Mouse (Mus musculus): Measurements from ENCODE around the gene Serinc5. TPM values are rescaled to one million over a fixed set of nuclear protein-coding genes. Genes with fewer than 3 reads are reported as not detected.

Gene Serinc5
- polyA plus RNA-seq, 1 experiment from 2014 or later: 12.7 TPM

DNA sequence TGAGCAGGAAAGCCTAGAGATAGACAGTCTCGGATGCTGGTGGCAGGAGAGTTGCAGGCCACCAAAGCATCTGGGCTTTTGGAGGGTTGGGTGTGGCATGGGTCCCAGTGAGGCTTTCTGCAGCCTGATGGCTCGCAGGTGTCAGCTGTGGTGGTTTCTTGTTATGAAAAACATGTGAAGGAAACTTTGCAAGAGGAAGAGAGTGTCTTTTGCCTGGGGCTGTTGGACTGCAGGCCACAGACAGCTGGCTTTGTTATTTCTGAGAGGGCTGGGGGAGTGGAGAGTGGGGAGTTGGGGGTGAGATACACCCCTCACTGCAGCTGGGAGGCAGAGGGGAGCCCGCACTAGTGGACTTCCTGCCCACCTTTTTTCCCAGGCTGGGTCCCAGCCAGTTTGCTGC, 127.9 kb downstream of the Serinc5 start:
- Histone ChIP-seq H3K9ac (replicated peaks) (no peak overlapping the region), H3K9me3 (no peaks in the 10 kb centered on the region), H3K36me3 (no peaks in the 10 kb centered on the region), H3K4me2 (replicated peaks) (no peak overlapping the region), H3K4me3 (no peak overlapping the region), H3K27ac (replicated peaks) (no peak overlapping the region), H3K27me3 (no peaks in the 10 kb centered on the region), H3K4me1 (peaks cover 10% of the 10 kb centered on the region; the same call in 1 of the 2 replicates)
- no peak for ATAC-seq (ENCODE audit: low FRiP score, low read depth)
- 90% methylated on average over 3 of the region's 3 CpGs for WGBS

DNA sequence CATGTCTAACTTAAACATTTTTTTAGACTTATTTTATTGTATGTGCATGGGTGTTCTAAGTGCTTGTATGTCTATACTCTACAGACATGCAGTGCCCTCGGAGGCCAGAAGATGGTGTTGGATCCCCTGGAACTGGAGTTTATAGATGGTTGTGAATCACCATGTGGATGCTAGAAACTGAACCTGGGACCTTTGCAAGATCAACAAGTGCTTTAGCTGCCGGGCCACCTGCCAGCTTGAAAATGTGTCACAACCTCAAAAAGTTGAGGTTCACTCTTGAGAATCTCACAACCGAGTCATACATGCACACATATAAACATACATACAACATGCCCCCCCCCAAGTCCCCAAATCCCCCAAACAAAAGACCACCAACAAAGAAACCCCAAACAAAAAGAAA, 129.0 kb downstream of the Serinc5 start:
- 87% methylated on average over 3 of the region's 3 CpGs for WGBS
- Histone ChIP-seq H3K27ac (replicated peaks) (no peak overlapping the region), H3K4me1 (peaks cover 10% of the 10 kb centered on the region; the same call in 1 of the 2 replicates), H3K9me3 (no peaks in the 10 kb centered on the region), H3K9ac (replicated peaks) (no peak overlapping the region), H3K27me3 (no peaks in the 10 kb centered on the region), H3K36me3 (no peaks in the 10 kb centered on the region), H3K4me3 (no peak overlapping the region), H3K4me2 (replicated peaks) (no peak overlapping the region)
- no peak for ATAC-seq (ENCODE audit: low FRiP score, low read depth)

DNA sequence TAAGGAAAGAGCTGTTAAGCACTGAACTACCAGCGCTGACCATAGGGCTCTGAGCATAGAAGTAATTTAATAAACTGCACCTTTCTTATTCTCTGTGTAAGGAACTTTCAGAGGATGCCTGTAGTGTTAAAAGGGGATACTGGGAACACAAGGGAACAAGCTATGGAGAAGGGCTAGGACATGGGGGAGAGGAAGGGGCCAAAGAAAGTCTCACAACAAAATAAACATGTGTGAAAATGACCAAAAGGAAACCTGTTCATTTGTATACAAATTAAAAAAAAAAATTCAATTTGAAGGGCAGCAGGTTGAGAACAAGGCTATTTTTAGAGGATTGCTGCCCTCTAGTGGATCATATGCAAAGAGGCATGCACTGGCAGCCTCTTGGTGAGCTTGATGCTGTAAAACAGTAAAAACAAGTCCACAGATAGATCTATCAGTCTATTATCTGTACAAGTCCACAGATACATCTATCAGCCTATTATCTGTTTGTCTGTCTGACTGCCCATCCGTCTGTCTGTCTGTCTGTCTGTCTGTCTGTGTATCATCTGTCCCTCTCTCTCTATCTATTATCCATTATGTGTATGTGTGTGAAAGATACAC, 129.9 kb downstream of the Serinc5 start:
- ATAC-seq (ENCODE audit: low FRiP score, low read depth): peak; percentile 47
- Histone ChIP-seq H3K27ac (replicated peaks) (no peak overlapping the region), H3K27me3 (no peaks in the 10 kb centered on the region), H3K4me1 (peaks cover 10% of the 10 kb centered on the region; the same call in 1 of the 2 replicates), H3K36me3 (no peaks in the 10 kb centered on the region), H3K4me2 (replicated peaks) (no peak overlapping the region), H3K4me3 (no peak overlapping the region), H3K9me3 (no peaks in the 10 kb centered on the region), H3K9ac (replicated peaks) (no peak overlapping the region)
- 16% methylated on average over 2 of the region's 2 CpGs for WGBS

DNA sequence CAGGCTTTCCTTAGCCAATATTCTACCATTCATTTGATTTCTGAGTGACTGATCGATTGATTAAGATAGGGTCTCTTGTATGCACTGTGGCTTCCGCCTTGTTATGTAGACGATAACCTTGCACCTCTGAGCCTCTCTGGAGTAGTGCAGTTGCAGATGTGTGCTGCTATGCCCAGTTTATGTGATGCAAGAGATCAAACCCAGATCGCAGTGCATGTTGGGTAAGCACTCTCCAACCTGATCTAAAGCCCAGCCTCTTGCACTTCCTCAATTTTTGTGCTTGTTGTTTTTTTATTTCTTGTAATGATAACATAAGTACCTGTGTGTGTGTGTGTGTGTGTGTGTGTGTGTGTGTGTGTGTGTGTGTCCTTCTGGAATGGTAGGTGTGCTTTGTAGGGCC, 132.0 kb downstream of the Serinc5 start:
- WGBS: 87% methylated on average over 4 of the region's 4 CpGs
- Histone ChIP-seq H3K27ac (replicated peaks) (no peak overlapping the region), H3K9ac (replicated peaks) (no peak overlapping the region), H3K27me3 (no peaks in the 10 kb centered on the region), H3K4me3 (no peak overlapping the region), H3K4me2 (replicated peaks) (no peak overlapping the region), H3K36me3 (no peaks in the 10 kb centered on the region), H3K9me3 (no peaks in the 10 kb centered on the region), H3K4me1 (no peaks in the 10 kb centered on the region)
- no peak for ATAC-seq (ENCODE audit: low FRiP score, low read depth)

DNA sequence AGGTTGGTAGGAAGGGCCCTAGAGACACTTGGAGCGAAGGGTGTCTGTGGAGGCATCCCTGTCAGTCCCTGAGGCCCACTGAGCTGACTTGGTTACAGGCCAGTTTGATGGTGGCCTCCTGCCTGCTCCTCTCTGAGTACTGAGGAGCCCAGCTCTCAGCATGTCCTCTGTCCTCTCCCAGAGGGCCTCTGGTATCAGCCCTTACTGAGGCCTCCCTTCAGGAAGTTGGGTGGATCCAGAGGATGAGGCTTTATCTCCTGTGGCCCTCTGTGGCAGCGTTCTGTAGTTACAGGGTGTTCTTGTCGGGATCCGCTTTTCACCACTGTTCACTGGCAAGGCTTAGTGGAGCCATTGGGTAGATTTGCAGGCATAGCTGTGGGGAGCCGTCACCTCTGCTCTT, 132.4 kb downstream of the Serinc5 start:
- H3K4me2 ChIP-seq (replicated peaks): no peak overlapping the region
- no peaks in the 10 kb centered on the region for H3K4me1 ChIP-seq
- ATAC-seq (ENCODE audit: low FRiP score, low read depth): no peak
- H3K27ac ChIP-seq (replicated peaks): no peak overlapping the region
- WGBS: 78% methylated on average over 5 of the region's 5 CpGs
- H3K9me3 ChIP-seq: no peaks in the 10 kb centered on the region
- H3K4me3 ChIP-seq: no peak overlapping the region
- no peaks in the 10 kb centered on the region for H3K36me3 ChIP-seq
- no peak overlapping the region for H3K9ac ChIP-seq (replicated peaks)
- no peaks in the 10 kb centered on the region for H3K27me3 ChIP-seq

DNA sequence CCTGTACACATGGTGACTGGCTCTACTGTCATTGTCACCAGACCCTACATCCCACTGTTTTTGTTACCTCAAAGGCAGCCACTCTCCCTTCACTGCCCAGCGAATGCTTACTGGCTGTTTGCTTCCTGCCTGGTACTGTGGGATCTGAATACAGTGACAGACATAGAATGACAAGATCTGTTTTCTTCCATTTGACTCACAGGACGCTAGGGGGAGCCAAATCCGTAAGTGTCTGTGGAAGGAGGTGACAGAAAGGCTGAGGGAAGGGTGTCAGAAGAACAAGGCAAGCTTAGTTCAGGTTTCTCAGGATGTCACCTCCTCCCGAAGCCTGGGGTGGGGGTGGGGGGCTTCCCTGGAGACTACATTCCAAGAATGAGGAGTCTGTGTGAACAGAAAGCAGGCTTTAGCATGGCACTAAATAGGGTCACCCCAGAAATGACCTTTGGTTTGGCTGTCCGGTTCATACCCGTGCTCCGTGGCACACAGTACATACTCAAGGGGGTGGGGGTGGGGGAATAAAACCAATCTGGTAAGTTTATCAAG, 140.2 kb downstream of the Serinc5 start:
- Histone ChIP-seq H3K36me3 (no peaks in the 10 kb centered on the region), H3K27me3 (no peaks in the 10 kb centered on the region; the same call in 1 of the 2 replicates), H3K4me1 (0 out of 2 replicates have a peak, but pooled peaks cover 2% of the 10 kb centered on the region), H3K27ac (replicated peaks) (no peak overlapping the region), H3K4me2 (replicated peaks) (0 out of 2 replicates have a peak overlapping the region, but pooled peaks have one; percentile 16), H3K9me3 (no peaks in the 10 kb centered on the region), H3K9ac (replicated peaks) (no peak overlapping the region), H3K4me3 (no peak overlapping the region)
- ATAC-seq (ENCODE audit: low FRiP score, low read depth): peak; percentile 77
- WGBS: 16% methylated on average over 7 of the region's 7 CpGs

DNA sequence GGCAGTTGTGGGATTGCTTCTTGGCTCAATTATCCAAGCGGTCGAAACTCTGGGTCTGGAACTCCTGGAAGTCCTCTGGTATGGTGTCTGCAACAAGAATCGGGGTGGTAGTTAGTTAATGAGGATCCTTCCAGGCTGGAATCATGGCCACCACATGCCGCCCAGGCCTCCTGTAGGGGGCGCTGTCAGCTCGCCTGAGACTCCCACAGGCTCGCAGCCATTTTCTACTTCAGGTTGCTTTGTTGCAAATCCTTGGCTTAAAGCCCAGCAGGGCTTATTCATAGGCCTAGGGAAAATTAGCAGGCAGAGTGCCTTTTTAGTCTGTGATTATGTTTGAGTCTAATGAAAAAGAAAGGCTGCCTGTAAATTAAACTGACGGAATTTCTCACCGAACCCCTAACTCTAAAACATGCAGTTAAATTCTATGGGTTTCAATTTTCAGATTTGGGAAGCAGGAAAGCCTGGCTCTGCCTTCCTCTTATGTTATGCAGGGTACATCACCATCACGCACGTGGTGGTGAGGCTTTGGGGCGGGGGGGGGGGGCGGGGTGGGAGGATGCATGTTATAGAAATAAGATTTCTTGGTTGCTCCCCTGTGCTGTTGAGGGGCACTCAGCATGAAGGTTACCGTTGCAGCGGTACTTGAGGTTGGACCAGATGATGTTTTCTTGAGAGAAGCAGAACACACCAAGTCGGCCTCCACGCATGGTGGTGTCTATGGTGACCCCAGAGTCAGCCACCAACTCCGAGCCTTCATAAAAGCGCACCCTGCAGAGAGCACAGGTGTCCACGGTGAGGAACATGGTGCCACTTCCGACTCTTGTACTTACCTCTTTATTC, 141.1 kb downstream of the Serinc5 start:
- no peaks in the 10 kb centered on the region for H3K9me3 ChIP-seq
- ATAC-seq (ENCODE audit: low FRiP score, low read depth): peak; percentile 73
- H3K9ac ChIP-seq (replicated peaks): no peak overlapping the region
- H3K36me3 ChIP-seq: no peaks in the 10 kb centered on the region
- H3K4me3 ChIP-seq: no peak overlapping the region
- no peaks in the 10 kb centered on the region; the same call in 1 of the 2 replicates for H3K27me3 ChIP-seq
- 61% methylated on average over 21 of the region's 21 CpGs for whole genome bisulfite sequencing
- 0 out of 2 replicates have a peak, but pooled peaks cover 4% of the 10 kb centered on the region for H3K4me1 ChIP-seq
- no peak overlapping the region for H3K4me2 ChIP-seq (replicated peaks)
- H3K27ac ChIP-seq (replicated peaks): 0 out of 2 replicates have a peak overlapping the region, but pooled peaks have one; percentile 1

DNA sequence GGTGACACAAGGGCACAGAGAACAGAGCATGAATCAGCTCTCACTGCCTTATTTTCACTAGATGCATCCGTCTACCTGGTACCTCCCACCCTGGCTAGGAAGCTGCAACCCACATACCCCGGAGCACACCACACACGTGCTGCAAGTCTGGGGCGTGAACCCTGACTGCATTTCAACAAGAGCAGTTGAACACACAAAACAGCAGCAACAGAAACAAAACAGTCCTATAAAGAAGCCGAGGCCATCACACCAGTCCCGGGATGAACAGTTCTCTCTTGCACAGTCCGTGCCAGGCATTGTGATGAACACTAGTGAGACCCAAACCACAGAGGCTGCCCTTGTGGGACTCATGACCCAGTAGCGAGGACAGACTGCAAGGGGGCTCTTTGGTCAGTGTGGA, 142.8 kb downstream of the Serinc5 start:
- Histone ChIP-seq H3K4me2 (replicated peaks) (no peak overlapping the region), H3K9me3 (no peaks in the 10 kb centered on the region), H3K27ac (replicated peaks) (no peak overlapping the region), H3K4me3 (no peak overlapping the region), H3K4me1 (0 out of 2 replicates have a peak, but pooled peaks cover 4% of the 10 kb centered on the region), H3K36me3 (no peaks in the 10 kb centered on the region), H3K27me3 (no peaks in the 10 kb centered on the region; the same call in 1 of the 2 replicates), H3K9ac (replicated peaks) (no peak overlapping the region)
- ATAC-seq (ENCODE audit: low FRiP score, low read depth): no peak
- 86% methylated on average over 8 of the region's 8 CpGs for WGBS

DNA sequence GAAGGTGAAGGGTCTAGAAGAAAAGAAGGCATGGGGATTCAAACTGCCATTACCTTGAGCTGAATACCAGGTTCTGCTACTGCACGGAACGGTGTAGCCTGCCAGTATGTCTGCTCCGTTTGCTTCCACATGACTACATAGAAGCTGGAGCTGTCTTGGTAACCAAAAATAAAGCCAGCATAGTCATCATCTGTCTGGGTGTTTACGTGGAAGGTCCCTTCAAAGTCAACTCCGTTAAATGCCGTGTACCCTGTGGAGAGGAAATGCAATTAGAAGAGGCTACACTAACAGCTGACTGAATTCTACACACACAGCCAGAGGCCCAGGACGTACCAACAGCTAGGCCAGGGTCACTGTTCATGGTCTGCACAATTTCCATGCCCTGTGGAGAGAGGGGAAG, 144.1 kb downstream of the Serinc5 start:
- no peaks in the 10 kb centered on the region for H3K9me3 ChIP-seq
- no peak overlapping the region for H3K9ac ChIP-seq (replicated peaks)
- no peak overlapping the region for H3K27ac ChIP-seq (replicated peaks)
- H3K4me3 ChIP-seq: no peak overlapping the region
- 0 out of 2 replicates have a peak, but pooled peaks cover 4% of the 10 kb centered on the region for H3K4me1 ChIP-seq
- WGBS: 74% methylated on average over 7 of the region's 7 CpGs
- no peaks in the 10 kb centered on the region for H3K36me3 ChIP-seq
- H3K27me3 ChIP-seq: no peaks in the 10 kb centered on the region; the same call in 1 of the 2 replicates
- ATAC-seq (ENCODE audit: low FRiP score, low read depth): no peak
- H3K4me2 ChIP-seq (replicated peaks): no peak overlapping the region

DNA sequence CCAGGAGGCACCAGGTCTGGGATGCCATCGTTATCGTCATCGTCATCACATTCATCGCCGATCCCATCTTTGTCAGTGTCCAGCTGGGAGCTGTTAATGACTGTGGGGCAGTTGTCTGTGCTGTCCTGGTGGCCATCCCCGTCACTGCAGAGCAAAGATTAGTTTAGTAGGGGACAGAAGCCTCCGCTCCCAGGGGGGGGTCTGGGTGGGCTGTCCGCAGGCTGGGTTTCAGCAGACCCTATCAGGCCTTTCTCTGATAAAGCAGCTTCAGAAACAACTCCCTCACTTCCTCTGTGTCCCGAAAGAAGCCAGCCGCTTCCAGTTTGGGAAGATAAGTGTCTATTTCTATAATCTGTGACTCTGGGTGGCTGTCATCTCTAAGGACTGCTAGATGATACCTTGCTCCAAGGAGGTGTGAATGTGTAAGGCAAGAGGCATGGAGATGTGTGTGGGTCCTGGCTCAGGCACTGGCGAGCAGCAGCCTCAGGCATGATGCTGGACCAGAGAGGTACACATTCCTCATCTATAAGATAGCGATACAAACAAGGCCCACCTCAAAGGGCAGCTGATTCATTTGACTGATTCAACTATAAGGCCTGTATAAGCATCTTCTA, 147.2 kb downstream of the Serinc5 start:
- Histone ChIP-seq H3K36me3 (no peaks in the 10 kb centered on the region), H3K4me1 (0 out of 2 replicates have a peak, but pooled peaks cover 2% of the 10 kb centered on the region), H3K4me3 (no peak overlapping the region), H3K9me3 (no peaks in the 10 kb centered on the region), H3K27me3 (no peaks in the 10 kb centered on the region; the same call in 1 of the 2 replicates), H3K9ac (replicated peaks) (no peak overlapping the region), H3K27ac (replicated peaks) (no peak overlapping the region), H3K4me2 (replicated peaks) (no peak overlapping the region)
- ATAC-seq (ENCODE audit: low FRiP score, low read depth): no peak
- WGBS: 89% methylated on average over 12 of the region's 12 CpGs

DNA sequence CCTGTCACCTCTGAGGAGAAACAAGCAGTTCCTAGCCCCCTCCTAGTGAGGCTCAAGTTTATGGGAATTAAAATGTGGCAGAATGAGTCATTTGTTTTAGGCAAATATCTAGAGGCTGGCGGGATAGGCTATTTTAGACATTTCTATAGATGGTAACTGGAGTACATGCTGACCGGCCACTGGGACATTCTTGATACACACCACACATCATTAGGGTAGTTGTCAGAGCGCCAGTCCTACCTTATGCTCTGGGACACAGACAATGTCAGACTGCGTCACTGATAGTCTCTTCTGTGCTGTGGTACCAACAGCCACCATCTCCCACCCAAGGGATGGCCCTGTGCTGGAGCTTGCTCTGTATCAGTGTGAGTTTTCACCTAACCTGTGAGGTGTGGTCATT, 148.2 kb downstream of the Serinc5 start:
- no peak overlapping the region for H3K4me2 ChIP-seq (replicated peaks)
- H3K4me1 ChIP-seq: 0 out of 2 replicates have a peak, but pooled peaks cover 2% of the 10 kb centered on the region
- no peak overlapping the region for H3K4me3 ChIP-seq
- H3K27ac ChIP-seq (replicated peaks): no peak overlapping the region
- H3K9ac ChIP-seq (replicated peaks): no peak overlapping the region
- ATAC-seq (ENCODE audit: low FRiP score, low read depth): no peak
- H3K36me3 ChIP-seq: no peaks in the 10 kb centered on the region
- H3K27me3 ChIP-seq: no peaks in the 10 kb centered on the region; the same call in 1 of the 2 replicates
- WGBS: 92% methylated on average over 4 of the region's 4 CpGs
- H3K9me3 ChIP-seq: no peaks in the 10 kb centered on the region
